Mouse (Mus musculus) erythroblast, embryonic 14.5 days (primary cell): ENCODE measurements around the gene Rab22a.

Experiments used
- GATA1 ChIP-seq: IDR thresholded peaks from 2 replicates; pipeline ENCODE4 v1.6.1; 2012; ENCODE audit warnings: low read length, inconsistent platforms, mixed read lengths
- TAL1 ChIP-seq: IDR thresholded peaks from 3 replicates; pipeline ENCODE4 v1.6.1; 2012; ENCODE audit warnings: low read length, inconsistent platforms, mixed read lengths

GRCm38 (mm10) chr2:173666876-173667275 is 7.3 kb downstream of the Rab22a start:
- no peak for TF ChIP-seq GATA1
- no peak for TF ChIP-seq TAL1
